In genomic region chr10:93486622-93487021, GRCm38 (mm10) we compare ENCODE assay signal across 9 mouse cellular contexts. TPM values are rescaled to one million over a fixed set of nuclear protein-coding genes. Genes with fewer than 3 reads are reported as not detected.
DNase-seq lines count a peak whose midpoint lies in the region; ATAC-seq and TF ChIP-seq lines count a peak whose summit lies in the region.
"Had no signal": no experiment of that assay in that cellular context is flagged by ENCODE, and none has a peak within 500 bp of the region (broad histone marks: within the 10 kb centered on the region; RNA-seq: fewer than 3 reads in every experiment).

No protein-coding gene starts in this region.

- H3K36me3 ChIP-seq in hindbrain, embryonic 14.5 days (replicated peaks; ENCODE audit: control insufficient read depth, insufficient read depth) = peaks cover 19% of the 10 kb centered on the region

- ATAC-seq in hindbrain, embryonic 14.5 days (ENCODE audit: low FRiP score) = peak; percentile 21; the same call in 1 of the 2 replicates
- ATAC-seq in activated CD4-positive, CD25-positive, alpha-beta regulatory T cell, adult 4 months = no peak

- no peak overlapping the region for H3K9ac ChIP-seq in hindbrain, embryonic 14.5 days

- no peak overlapping the region for H3K27ac ChIP-seq in gastrocnemius, adult 2 months
- no peak overlapping the region for H3K27ac ChIP-seq in hindbrain, embryonic 14.5 days
- H3K27ac ChIP-seq: macrophage had no signal

- peak; percentile 65 for TF ChIP-seq CTCF in gastrocnemius, adult 2 months (IDR thresholded peaks at IDR 0.05)

- WGBS in hindbrain, embryonic 14.5 days = 33% methylated on average over 4 of the region's 4 CpGs

- no peaks in the 10 kb centered on the region for H3K4me1 ChIP-seq in hindbrain, embryonic 14.5 days (replicated peaks; ENCODE audit: control insufficient read depth, insufficient read depth, low read length)

- DNase-seq in gastrocnemius, adult 2 months = no peak
- no peak for DNase-seq in gastrocnemius, postnatal 36 days
- peak; percentile 50 for DNase-seq in 416B (ENCODE audit: low read depth)
- DNase-seq in cerebellum, adult 8-10 months = peak; percentile 44
- DNase-seq in hindbrain, embryonic 14.5 days (ENCODE audit: low spot score) = peak; percentile 64
- peak; percentile 12 to 41 for DNase-seq in layer of hippocampus, postnatal 14 days (ENCODE audit: low spot score in 2 of 2)
- peak; percentile 46 to 56 for DNase-seq in right cerebral cortex, postnatal 10 days (ENCODE audit: low spot score in 2 of 2)

- no peaks in the 10 kb centered on the region for H3K9me3 ChIP-seq in hindbrain, embryonic 14.5 days (ENCODE audit: control insufficient read depth, low read length)

- H3K27me3 ChIP-seq in hindbrain, embryonic 14.5 days (ENCODE audit: control insufficient read depth, insufficient read depth, low read length) = no peaks in the 10 kb centered on the region

- H3K4me3 ChIP-seq in gastrocnemius, adult 2 months = no peak overlapping the region
- H3K4me3 ChIP-seq in hindbrain, embryonic 14.5 days (replicated peaks; ENCODE audit: low read length) = no peak overlapping the region

- intact Hi-C loops in gastrocnemius, adult 2 months (cut with DNase I) = loop anchor here (2.0 kb wide), 2 partner anchors 62 to 90 kb away; no protein-coding TSS in a partner anchor
- intact Hi-C loops in gastrocnemius, postnatal 36 days (cut with DNase I) = loop anchor here (2.0 kb wide), 2 partner anchors 62 to 90 kb away; no protein-coding TSS in a partner anchor

- H3K4me2 ChIP-seq in hindbrain, embryonic 14.5 days (replicated peaks) = no peak overlapping the region

RNA-seq across cellular contexts. Expression of gene Hal, which starts 1.9 kb away (rescaled TPM):
- under 1 TPM; 0.05 to 0.25 TPM for total RNA-seq in gastrocnemius, adult 2 months (2021)
- under 1 TPM; 0.05 TPM for total RNA-seq in gastrocnemius, postnatal 36 days (2021)
- polyA plus RNA-seq in hindbrain, embryonic 14.5 days (2014; fragmentation: Nextera tagmentation; extraction: Ambion mirVana) = not detected in 2 replicates
- under 1 TPM in 1 of 2 experiments, not detected in 1; 0.21 TPM for total RNA-seq in layer of hippocampus, postnatal 14 days (2021)
- polyA plus RNA-seq in activated CD4-positive, CD25-positive, alpha-beta regulatory T cell, adult 4 months (2017; shearing (Covaris generic)) = 1 to 10 TPM in 1 of 2 experiments, not detected in 1; 1.5 TPM

RNA-seq across cellular contexts. Expression of gene Lta4h, which starts 33.4 kb away (rescaled TPM):
- total RNA-seq in gastrocnemius, adult 2 months (2021) = 10 to 100 TPM; 25.4 to 26.7 TPM
- 10 to 100 TPM; 23.5 to 24.2 TPM for total RNA-seq in gastrocnemius, postnatal 36 days (2021)
- polyA plus RNA-seq in hindbrain, embryonic 14.5 days (2014; fragmentation: Nextera tagmentation; extraction: Ambion mirVana) = 89.8 and 95.4 TPM in 2 replicates
- 10 to 100 TPM; 51.9 to 61.3 TPM for total RNA-seq in layer of hippocampus, postnatal 14 days (2021)
- 100 to 1,000 TPM; 159 to 218 TPM for polyA plus RNA-seq in activated CD4-positive, CD25-positive, alpha-beta regulatory T cell, adult 4 months (2017; shearing (Covaris generic))

RNA-seq across cellular contexts. Expression of gene Amdhd1, which starts 53.2 kb away (rescaled TPM):
- not detected for total RNA-seq in gastrocnemius, adult 2 months (2021)
- total RNA-seq in gastrocnemius, postnatal 36 days (2021) = not detected
- polyA plus RNA-seq in hindbrain, embryonic 14.5 days (2014; fragmentation: Nextera tagmentation; extraction: Ambion mirVana) = 0.08 and 0.20 TPM in 2 replicates
- under 1 TPM; 0.14 to 0.50 TPM for total RNA-seq in layer of hippocampus, postnatal 14 days (2021)
- 1 to 10 TPM in 1 of 2 experiments, under 1 TPM in 1; 0.63 to 1.7 TPM for polyA plus RNA-seq in activated CD4-positive, CD25-positive, alpha-beta regulatory T cell, adult 4 months (2017; shearing (Covaris generic))

RNA-seq across cellular contexts. Expression of gene Ccdc38, which starts 53.8 kb away (rescaled TPM):
- not detected for total RNA-seq in gastrocnemius, adult 2 months (2021)
- total RNA-seq in gastrocnemius, postnatal 36 days (2021) = under 1 TPM in 1 of 2 experiments, not detected in 1; 0.10 TPM
- polyA plus RNA-seq in hindbrain, embryonic 14.5 days (2014; fragmentation: Nextera tagmentation; extraction: Ambion mirVana) = 0.25 and 0.51 TPM in 2 replicates
- not detected for total RNA-seq in layer of hippocampus, postnatal 14 days (2021)
- polyA plus RNA-seq in activated CD4-positive, CD25-positive, alpha-beta regulatory T cell, adult 4 months (2017; shearing (Covaris generic)) = 1 to 10 TPM; 1.5 to 4.2 TPM
- polyA plus RNA-seq: macrophage had no signal

Comparison
In these comparisons a context has a peak if more than half of its experiments do, and no peak if none do; other contexts are left out.
1. DNase-seq: peak in 416B (single experiment), cerebellum, adult 8-10 months (single experiment), hindbrain, embryonic 14.5 days (single experiment), layer of hippocampus, postnatal 14 days (2 of 2) and right cerebral cortex, postnatal 10 days (2 of 2); none in gastrocnemius, adult 2 months (single experiment) and gastrocnemius, postnatal 36 days (0 of 2).